Mouse (Mus musculus): ENCODE measurements around the gene Retnla.

- TF ChIP-seq JUND (conservative IDR thresholded peaks at IDR 0.05; ENCODE audit: low read depth, low read length) (no peak), MYC (IDR thresholded peaks at IDR 0.05; ENCODE audit: low read depth, low read length) (no peak)
These were observed 35.8 kb upstream of the Retnla start for GRCm38 (mm10) chr16:48806521-48806920.
